Mouse (Mus musculus) thymus, postnatal 0 days (tissue): ENCODE measurements at regions not wholly inside any gene's neighbourhood (a gene's known extent, or its start where the extent isn't known, plus 50 kb on each side); places are given as distances from the start of the nearest gene placed in this dataset.

Experiments used
- DNase-seq: peaks from one replicate; pipeline ENCODE4 v3.0.0-alpha.2; 2015; ENCODE audit warnings: low spot score

DNA sequence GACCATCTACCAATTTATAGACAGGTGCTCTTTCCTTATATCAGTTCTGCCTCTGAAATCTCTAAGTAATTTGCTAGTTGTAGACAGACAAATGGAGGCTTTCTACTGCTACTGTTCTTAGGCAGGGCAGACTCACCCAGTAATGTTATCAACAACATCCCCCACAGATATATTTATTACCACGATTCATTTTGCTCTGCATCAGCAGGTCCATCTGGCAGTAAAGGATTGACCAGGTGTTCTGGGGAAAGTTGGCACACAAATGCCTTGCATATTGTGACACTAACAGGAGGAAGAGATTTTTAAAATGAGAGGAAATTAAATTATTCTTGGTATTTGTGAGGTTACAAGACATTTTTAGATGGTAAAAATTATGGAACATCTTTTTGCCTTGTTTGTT is 627.3 kb upstream of the Tmprss15 start:
- DNase-seq, result no peak

DNA sequence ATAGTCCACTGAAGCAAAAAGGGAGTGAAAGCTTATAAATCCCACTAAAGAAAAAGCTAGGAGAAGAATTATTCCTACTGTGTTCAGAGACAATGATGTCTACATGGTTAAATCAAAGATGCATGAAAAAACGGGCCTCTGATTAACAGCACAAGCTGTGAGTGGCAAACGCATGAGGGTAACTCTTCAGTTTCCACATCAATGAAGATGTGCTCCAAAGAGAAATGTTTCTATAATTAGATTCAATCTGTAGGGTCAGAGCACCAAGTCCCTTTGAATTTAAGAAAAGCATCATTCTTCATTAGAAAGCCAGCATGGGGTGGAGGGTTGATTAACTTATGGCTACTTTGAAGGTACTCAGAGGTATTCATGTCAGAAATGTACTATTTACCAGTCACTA is 601.5 kb upstream of the Tmprss15 start:
- DNase-seq, result no peak

- DNase-seq, result no peak
Measured at GRCm38 (mm10) chr16:79651162-79651741, 560.4 kb upstream of the Tmprss15 start.

- DNase-seq, result no peak
Measured at GRCm38 (mm10) chr16:79640898-79641297, 550.0 kb upstream of the Tmprss15 start.

GRCm38 (mm10) chr16:79627139-79627538 is 536.2 kb upstream of the Tmprss15 start:
- no peak for DNase-seq

DNA sequence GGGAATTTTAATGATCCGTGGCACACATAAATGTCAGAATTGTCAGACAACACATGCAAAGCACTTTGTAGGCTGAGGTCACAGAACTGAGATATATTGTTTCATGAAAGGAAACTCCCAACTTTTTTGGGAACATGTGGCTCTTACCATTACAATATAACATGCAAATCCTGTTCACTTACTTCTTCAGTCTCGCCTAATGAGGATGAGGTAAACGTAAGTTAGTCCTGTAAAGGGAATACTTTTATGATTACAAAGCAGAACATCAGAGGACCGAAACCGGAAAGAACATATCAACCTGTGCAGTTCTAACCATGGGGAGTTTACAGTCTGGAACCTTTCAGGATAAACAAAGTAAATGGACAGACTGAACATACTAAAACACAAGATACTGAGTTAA is 520.1 kb upstream of the Tmprss15 start:
- no peak for DNase-seq

DNA sequence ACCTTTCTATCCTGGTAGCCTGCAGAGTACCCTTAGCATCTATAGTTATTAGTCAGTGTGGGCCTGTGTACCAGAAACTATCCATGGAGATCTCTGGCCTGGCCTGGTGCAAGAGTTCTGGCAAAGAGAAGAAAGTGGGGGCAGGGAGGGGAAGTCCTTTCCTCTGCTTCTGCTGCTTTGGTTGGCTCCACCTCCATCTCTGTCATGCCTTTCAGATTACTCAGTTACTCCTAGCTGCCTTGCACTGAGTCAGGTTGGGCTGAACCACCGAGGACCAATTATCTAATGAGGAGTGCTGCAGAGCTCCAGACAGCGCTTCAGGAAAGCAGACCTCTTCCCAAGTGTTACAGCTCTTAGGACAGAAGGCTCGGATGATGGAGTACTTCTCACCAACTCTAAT is 500.0 kb upstream of the Tmprss15 start:
- no peak for DNase-seq

DNA sequence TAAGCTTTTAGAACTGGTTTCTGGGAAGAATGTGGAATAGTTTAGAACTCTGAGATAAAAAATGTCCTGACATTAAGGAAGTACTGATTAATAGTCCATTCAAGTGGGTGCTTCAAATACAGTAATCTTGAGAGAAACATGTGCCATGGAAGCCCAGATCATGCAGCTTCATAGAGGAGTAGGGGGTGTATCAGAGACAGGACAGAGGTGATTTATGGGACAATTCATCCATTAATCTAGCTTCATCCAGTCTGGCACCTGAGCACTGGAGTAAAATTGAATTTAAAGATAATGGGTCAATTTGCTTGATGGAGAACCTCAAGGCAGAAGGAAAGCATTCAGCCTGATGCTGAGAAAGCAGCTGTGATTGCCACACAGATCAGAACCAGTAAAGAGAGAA is 494.8 kb upstream of the Tmprss15 start:
- no peak for DNase-seq

- DNase-seq, result no peak
Measured at GRCm38 (mm10) chr16:79570867-79571266, 480.0 kb upstream of the Tmprss15 start.

- no peak for DNase-seq
Measured at GRCm38 (mm10) chr16:79534370-79534769, 443.5 kb upstream of the Tmprss15 start.

DNA sequence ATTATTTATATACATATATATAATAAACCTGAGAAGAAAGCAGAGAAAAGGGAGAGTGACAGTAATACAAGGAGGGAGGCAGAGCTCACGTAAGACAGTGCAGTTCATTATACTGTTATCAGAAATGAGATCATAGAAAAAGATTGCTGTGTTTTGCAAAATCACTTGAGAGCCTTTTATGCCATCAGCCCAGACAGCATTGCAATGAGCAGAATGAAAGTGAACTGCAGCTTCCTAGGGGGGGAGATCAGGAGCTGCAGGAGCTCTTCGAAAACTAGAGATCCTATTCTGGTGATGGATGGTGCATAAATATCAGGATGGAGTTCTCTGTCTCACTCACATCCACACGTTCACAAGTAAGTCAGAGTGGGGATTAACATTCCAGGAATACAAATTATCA is 401.6 kb upstream of the Tmprss15 start:
- no peak for DNase-seq

DNA sequence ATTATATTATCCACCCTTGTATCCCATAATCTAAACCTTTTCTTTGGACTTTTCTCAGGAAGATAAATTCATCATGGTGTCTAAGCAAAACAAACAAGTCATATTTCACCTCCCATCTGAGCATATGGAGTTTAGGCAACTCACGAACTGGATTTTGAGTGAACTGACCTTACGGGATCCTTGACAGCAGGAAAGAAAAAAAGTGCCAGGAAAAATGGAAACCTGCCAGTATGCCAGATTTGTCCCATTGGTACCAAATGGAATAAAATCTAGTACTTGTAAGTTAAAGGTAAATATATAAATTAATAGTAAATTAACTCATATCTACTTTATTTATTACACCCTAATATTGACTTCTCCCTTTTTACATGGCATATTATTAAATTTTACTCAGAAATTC is 360.0 kb upstream of the Tmprss15 start:
- no peak for DNase-seq

DNA sequence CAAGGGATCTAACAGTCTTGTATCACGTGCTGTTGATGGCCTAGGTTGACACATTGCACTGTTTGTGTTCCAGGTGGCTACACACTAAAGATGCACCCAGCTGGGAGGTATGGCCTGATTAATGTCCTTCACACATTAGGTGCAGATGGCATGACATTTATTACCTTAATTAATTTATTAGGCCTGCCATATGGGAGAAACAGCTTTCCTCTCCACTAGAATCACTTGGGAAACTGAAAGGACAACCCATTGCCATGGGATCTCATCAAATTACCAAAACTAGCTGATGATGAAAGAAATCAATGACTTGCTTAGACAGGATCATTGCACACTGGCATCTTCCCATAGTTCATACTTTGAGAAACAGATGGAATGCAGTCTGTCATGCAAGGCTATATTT is 358.8 kb upstream of the Tmprss15 start:
- no peak for DNase-seq

- no peak for DNase-seq
Measured at GRCm38 (mm10) chr16:79407385-79407784, 316.5 kb upstream of the Tmprss15 start.

DNA sequence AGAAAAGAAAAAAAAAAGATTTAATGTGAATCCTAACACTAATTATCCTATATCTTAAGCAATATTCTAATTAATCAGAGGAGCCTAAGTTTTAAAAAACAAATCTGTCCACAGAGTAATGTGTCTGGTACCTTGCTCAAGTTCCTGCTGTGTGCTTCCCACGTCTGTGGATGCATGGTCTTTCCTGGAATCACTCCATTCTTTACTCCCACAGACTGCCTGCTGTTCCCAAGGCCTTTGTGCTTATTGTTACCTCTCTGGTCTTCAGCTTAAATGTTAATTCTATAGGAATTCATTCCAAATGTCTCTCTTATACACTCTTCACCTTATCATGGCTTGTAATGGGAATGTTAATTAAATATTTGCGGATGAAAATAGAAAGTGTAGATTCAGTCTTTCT is 315.3 kb upstream of the Tmprss15 start:
- no peak for DNase-seq

DNA sequence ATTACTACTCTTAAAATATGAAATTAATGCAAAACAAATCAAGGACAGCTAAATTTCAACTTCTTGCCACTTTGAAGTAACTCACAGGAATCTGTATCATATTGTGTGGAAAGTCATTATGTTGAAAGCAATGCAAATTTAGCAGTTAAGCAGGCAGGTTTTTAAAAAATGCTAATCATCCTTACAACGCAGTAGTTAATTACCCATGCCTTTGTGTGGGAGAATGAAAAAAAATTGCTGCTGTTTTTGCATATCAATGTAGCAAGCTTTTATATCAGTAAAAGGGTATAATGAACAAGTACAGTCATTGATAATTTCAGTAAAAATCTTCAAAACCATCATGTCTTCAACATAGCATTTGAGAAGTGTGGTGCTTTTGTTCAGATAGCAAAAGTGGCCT is 313.2 kb upstream of the Tmprss15 start:
- no peak for DNase-seq

GRCm38 (mm10) chr16:79400100-79400499 is 309.2 kb upstream of the Tmprss15 start:
- DNase-seq, result no peak

GRCm38 (mm10) chr16:79398476-79398875 is 307.6 kb upstream of the Tmprss15 start:
- no peak for DNase-seq

DNA sequence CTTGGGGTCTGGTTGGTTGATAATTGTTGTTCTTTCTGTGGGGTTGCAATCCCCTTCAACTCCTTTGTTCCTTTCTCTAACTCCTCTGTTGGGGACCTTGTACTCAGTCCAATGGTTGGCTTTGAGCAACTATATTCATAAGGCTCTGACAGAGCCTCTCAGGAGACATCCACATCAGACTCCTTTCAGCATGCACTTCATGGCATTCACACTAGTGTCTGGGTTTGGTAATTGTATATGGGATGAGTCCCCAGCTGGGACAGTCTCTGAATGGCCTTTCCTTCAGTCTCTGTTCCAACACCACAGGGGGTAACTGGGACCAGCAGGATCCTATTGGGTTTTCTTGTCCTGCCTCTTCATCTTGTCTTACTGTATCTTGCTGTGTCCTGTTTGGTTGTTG is 303.5 kb upstream of the Tmprss15 start:
- DNase-seq, result no peak

DNA sequence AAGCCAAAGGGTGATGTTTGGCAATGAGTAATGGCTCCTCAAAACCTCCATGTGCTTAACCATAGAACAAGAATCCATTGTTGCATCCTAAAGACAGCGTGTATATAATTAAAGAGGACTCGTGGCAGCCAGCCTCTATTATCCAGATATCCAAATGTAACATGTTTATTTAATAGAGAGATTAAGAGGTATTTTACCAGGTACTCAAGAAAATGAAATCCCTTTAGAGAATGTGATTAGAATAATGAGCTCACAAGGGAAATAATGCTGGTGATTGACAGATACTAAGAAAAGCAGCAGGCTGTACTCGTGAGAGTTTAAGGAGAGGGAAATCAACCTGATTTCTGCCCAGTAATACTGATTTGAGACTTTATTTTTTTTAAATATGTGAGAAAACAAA is 295.5 kb upstream of the Tmprss15 start:
- no peak for DNase-seq

DNA sequence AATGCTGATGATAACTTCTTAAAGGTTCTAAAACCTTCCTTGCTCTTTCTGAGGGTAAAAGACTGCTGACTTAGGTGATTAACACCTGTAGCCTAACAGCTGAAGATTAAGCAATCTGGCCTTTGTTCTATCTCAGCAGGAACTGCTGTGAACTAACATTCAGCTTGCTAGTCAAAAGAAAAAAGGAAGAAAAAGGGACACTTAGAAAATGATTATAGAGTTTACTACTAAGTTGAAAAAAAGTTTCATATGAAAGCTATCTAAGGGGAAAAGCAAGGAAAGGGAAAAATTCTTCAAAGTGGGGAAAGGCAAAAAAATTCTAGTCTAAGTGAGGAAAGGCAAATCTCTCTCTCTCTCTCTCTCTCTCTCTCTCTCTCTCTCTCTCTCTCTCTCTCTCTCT is 259.2 kb upstream of the Tmprss15 start:
- no peak for DNase-seq

GRCm38 (mm10) chr16:79342453-79342852 is 251.6 kb upstream of the Tmprss15 start:
- DNase-seq, result no peak

DNA sequence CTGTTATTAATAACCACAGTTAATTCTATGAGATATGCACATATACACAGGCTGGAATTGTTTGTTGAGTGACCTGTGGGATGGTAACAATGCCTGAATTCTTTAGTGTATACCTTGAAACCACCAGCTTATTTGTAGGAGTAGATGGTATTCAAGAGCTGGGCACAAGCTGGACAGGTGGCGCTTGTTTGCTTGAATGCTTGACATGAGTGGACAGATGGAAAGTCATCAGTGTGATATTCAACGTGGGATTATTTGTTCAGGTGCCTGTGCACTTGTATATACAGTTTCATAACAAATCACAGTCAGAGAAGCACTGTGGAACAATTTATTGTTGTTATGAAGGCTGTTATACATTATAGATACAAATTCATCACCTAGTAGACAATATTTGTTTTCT is 245.5 kb upstream of the Tmprss15 start:
- no peak for DNase-seq

- DNase-seq, result no peak
Measured at GRCm38 (mm10) chr16:79336016-79336415, 245.1 kb upstream of the Tmprss15 start.
